Mouse (Mus musculus) erythroblast, embryonic 14.5 days (primary cell): ENCODE data around the gene Uchl5.

Source experiments
- GATA1 ChIP-seq: IDR thresholded peaks from 2 replicates; pipeline ENCODE4 v1.6.1; 2012; ENCODE audit warnings: low read length, inconsistent platforms, mixed read lengths
- TAL1 ChIP-seq: IDR thresholded peaks from 3 replicates; pipeline ENCODE4 v1.6.1; 2012; ENCODE audit warnings: low read length, inconsistent platforms, mixed read lengths

DNA sequence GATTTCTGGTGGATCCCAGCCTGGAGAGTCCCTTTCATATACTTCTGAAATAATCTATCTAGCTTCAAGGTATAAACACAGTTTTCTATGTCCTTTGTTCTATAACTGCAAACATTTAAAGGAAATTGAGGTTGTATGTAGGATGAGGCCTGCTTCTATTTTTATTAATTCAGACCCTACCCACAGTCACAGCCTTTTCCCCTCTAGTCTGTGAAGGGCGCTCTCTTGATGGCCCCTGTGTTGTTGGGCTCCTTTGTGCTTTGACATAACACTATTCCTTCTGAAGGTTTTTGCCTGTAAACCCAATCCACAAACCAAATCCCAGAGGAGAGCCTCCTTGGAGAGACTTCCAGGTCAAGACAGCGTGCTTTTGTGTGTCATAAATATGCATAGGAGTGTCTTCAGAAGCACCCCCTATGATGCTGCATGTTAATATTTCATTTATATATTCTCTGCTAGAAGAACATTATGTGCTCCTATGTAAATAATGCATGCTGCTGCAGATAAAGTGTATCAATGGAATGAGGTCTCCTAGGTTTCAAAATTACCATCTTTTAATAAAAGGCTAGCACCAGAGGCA lies 75.8 kb downstream of the Uchl5 start:
- TF ChIP-seq TAL1 (no peak), GATA1 (no peak)
